Mouse (Mus musculus): ENCODE results near the gene Coa7. TPM values are rescaled to one million over a fixed set of nuclear protein-coding genes. Genes with fewer than 3 reads are reported as not detected.
"Not testable (repeated sequence)": the region's sequence is repeated elsewhere in the genome, so short reads cannot be mapped to it uniquely, and the experiment has no call there.

The Coa7 gene
- polyA plus RNA-seq, 3 experiments from 2014 or later: 16.1 to 26.8 (median 22.9) TPM

DNA sequence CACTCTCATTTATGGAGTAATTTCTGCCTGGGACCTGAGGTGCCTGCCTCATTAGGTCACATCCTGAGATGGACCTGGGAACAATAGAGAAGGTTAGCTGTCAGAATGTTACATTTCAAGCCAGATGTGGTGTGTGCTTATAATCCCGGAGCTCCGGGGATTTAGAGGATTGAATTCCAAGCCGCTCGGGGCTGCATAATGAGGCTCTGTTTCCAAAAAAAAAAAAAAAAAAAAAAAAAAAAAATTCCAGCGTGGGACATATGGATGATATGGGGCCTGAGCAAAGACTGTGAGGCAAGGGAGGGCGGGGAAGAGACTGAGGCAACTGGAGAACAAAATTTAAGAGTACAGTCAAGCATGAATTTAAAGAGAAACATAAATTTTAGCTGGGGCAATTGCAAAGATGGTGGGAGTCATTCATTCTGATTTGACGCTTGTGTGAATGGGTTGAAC, 16.7 kb downstream of the Coa7 start:
- no peak for ATAC-seq

- no peak for ATAC-seq
Measured at GRCm38 (mm10) chr4:108345826-108346225, 17.9 kb downstream of the Coa7 start.

GRCm38 (mm10) chr4:108347111-108347510, 19.2 kb downstream of the Coa7 start:
- ATAC-seq: peak; percentile 13

DNA sequence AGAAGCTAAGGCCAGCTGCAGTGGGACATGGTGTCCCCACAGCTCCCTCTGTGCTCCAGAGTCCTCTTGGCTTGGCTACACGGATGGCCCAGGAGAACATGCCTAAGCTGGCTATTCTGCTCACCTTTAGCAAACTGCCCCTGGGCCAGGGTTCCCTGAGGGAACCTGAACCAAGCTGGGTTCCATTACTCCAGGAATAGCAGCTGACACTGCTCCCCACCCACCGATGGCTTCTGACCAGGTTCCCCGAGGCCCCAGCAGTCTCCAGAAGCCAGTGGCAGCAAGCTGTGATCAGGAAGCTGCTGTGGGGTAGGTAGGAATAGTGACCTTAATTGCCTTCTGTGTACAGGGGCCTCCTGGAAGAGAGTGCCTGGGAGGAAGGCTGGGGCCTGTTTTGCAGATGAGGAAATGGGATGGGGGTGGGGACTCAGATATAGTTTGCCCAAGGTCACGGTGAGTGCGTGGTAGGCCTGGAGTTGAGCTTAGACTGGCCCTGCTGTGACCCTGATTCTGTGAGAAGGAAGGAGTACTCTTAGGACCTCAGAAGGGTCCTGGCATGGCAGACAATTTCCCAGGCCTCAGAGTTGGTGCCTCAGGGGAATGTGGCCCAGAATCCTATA, 20.4 kb downstream of the Coa7 start:
- ATAC-seq: no peak

GRCm38 (mm10) chr4:108349064-108349463, 21.1 kb downstream of the Coa7 start:
- ATAC-seq: no peak

DNA sequence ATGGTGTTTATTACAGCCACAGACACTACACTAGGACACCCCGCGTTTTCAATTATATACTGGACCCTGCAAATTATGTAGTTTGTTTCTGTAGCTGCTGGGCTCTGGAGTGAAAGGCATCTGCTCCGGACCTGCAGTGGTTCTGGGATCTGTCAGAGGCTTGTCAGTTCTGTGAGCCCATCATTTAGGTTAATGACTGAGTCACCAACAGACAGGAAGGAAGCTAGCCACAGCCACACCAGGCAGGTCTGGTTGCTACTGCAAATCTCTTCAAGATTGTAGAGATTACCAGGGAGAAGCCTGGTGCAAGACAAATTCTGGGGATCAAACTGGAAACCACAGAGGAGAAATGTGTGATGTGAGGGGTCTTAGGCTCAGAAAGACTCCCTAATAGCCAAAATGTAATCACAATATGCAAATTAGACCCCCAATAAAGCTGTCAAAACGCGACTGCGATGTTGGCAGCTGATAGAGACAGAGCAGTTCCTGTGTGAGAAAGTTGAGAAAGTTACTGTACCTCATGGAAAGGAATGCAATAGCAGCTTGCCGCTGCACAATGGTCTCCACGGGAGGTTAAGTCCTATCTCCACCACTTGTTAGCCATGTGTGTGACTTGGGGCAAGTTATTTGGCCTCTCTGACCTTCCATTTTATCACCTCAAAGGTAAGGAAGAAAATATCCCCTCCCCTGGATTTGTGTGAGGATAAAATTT, 22.1 kb downstream of the Coa7 start:
- ATAC-seq: peak; percentile 89

GRCm38 (mm10) chr4:108350819-108351218, 22.9 kb downstream of the Coa7 start:
- ATAC-seq: no peak

GRCm38 (mm10) chr4:108353591-108353990, 25.7 kb downstream of the Coa7 start:
- ATAC-seq: not testable (repeated sequence)

DNA sequence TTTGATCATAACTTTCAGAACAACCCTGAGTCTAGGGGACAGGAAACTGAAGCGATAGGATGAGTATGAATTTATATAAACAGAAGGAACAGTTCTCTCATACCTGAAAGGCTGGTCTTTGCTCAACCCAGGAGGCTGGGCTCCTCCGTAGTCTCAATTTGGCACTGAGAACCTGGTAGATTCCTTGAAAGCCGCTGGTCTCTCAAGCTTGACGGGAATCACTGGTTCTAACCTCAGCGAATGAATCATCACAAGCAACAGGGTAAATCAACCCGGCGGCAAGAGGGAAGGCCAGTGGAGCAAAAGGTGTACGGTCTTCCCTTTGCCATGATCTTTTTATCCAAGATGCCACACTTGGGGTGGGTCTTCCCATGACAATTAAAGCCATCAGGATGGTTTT, 29.5 kb downstream of the Coa7 start:
- ATAC-seq: no peak

- no peak for ATAC-seq
Measured at GRCm38 (mm10) chr4:108358498-108358897, 30.6 kb downstream of the Coa7 start.

GRCm38 (mm10) chr4:108360136-108361055, 32.5 kb downstream of the Coa7 start:
- no peak for ATAC-seq

DNA sequence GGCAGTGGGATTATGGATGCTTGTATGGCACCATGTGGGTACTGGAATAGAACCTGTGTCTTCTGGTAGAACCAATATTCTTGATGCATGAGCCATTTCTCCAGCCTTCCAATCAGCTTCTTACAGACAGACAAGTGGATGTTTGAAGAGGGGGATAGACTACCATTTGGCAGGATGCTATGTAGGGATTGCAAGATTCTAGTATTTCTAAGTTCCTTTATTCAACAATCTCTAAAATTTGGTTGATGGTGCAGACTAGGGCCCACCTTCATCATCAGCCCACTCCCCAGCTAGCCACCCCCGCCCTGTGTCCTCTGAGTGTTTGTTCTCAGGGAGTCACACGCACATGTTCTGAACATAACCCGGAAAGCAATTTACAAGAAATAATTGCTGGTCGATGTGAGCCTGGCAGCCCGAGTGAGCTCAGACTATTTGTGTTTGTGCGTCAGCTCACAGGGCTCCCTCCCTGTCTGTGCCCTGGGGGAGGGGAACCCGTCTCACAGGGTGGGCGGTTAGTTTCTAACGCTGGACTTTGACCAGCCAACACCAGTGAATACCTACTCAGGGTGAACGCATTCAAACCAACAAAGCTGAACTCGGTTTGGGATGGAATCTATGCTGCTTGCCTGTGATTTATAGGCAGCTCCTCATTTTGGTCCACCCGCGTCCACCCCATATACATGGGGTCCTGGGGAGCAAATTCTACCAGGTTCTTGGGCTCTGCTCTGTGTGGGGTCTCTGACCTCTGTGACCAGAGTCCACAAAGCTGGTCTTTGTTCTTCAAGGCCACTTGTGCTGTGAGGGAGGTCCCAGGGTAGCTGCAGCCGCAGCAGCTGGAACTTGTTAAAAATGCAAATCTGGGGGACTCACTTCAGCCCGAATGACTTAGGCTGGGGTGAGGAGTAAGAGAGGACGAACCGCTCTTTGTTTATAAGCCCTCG, 34.7 kb downstream of the Coa7 start:
- ATAC-seq: no peak

DNA sequence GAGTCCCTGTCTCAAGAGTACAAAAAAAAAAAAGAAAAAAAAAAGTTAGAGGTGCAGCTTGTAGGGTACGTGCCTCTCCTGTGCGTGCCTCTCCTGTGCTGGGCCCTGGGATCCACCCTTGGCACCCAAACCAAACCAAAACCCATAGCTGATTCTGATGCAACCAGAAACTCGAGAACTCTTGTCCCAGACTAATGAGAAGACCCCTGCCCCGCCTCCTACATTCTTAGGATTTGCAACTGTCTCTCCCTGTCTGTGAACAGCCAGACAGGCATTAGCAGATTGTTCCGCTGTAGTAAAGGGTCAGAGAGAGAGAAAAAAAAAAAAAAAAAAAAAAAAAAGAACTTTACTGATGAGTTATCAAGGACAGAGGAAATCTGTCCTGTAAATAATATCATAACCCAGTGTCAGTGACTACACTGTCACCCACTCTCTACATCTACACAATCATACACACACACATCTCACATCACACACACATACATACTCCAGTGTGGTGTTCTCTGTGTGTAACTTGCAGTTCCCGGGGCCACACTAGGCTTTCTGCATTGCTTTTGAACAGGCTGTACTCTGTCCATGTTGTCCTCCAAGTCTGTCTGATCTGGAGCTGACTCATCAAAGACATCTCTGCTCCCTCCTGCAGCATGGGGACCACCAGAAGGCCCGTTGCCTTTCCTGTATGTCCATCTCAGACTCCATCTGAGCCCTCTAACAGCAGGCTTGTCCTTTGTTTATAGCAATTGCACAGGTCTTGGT, 35.6 kb downstream of the Coa7 start:
- no peak for ATAC-seq

DNA sequence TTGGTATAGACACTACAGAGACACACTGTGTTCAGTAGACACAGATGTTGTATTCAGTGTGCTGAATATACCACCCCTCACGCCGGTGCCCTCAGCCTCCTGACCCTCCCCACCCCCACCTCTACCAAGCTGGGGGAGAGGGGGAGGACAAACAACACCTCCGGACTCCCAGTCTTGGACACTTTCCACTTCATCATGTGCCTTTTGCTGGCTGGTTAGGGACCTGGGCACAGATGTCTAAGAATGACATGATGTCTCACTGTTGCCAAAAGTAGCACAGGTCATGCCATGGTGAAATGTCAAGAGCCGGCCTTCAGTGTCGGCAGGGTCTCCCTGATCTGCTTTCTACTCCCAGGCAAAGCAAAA, 36.2 kb downstream of the Coa7 start:
- ATAC-seq: no peak

- no peak for ATAC-seq
Measured at GRCm38 (mm10) chr4:108369254-108369653, 41.3 kb downstream of the Coa7 start.

DNA sequence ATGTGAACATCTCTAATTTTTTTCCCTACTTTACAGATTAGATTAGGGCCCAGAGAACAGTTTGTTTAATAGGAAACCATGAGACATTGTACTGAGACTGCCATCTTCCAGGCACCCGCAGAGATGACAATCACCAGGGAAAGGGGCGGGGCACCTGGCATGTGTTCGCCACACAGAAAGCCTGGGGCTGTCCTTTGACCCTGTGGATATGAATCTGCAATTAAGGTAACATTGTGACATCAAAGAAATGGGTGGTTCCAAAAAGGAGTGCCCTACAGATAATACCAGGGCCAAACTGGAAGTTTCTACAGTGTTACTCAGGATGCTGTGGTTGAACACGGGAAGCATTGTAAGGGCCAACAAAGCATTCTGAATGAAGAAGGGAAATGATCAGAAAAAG, 42.5 kb downstream of the Coa7 start:
- ATAC-seq: no peak

DNA sequence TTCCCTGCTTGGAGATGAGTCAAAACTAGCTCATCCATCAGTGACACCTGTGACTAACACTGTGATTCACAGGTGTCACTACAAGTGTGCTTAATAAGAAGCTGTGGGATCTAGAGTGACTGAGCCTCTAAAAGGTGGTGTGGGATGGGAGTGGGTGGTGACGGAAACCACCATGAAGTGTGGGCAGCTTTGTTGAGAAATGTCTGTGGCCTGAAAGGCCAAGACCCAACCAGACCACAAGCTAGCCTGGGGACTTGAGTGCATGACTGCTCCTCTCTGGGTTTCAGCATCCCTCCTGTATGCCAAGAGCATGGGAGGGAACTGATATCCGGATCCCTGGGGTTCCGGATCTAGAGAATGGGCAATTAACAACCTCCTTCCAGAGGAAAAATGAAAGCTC, 43.5 kb downstream of the Coa7 start:
- no peak for ATAC-seq

GRCm38 (mm10) chr4:108372166-108372565, 44.2 kb downstream of the Coa7 start:
- no peak for ATAC-seq

- ATAC-seq: no peak
Measured at GRCm38 (mm10) chr4:108379476-108379875, 51.5 kb downstream of the Coa7 start.

DNA sequence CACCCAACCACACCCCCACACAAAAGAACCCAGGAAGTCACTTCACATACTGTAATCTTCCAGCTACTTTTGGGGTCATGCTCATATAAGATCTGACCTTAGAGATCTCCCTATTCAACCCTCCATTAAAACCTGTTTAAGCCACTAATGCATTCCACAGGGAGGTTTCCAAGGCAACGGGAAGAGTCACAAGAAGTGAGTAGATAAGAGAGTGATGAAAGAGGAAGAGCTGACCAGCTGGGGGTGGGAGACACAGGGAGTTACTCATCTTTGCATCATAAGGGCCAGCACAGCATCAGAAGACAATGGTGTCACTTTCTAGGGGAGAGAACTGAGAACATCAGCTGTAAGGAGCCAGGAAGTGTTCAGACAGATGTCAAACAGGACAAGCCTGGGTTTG, 52.2 kb downstream of the Coa7 start:
- no peak for ATAC-seq

DNA sequence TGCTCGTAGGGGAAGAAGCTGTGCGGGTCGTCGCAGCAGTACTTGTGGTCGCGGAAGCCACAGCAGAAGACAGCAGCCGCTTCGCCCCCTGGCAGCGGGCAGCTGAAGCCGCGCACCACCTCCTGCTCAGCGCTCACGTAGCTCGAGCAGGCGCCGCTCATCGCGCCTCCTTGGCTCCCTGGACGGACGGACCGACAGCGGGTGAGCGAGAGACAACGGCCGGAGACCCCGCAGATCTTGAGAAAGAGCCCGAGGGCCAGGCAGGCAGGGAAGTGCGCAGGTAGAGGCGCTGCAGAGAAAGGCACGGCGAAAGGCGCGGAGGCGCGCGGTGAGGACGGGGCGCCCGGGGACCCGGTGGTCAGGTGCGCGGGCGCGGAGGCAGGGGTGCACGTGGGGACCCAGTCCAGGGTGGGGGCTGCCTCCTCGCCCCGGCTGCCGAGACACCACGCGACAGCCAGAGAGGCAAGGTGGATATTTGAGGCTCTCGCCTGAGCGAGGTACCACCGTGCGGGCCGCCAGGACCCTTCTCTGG, 55.3 kb downstream of the Coa7 start, which contains the start of gene Shisal2a:
TSS of gene Shisal2a (minus strand) at position 167 of the 532 bp plus-strand sequence.
- no peak for ATAC-seq
